Mouse (Mus musculus): ENCODE measurements around the gene Fkbp15. TPM values are rescaled to one million over a fixed set of nuclear protein-coding genes. Genes with fewer than 3 reads are reported as not detected.

The Fkbp15 gene
- total and polyA plus RNA-seq, 3 experiments = 16.7 to 60.9 (median 60.0) TPM

GRCm38 (mm10) chr4:62374342-62374741 lies 14.0 kb upstream of the Fkbp15 start:
- DNase-seq (ENCODE audit: low spot score) (peak; percentile 27), ATAC-seq (ENCODE audit: extremely low read depth, insufficient number of reproducible peaks, low FRiP score, poor library complexity, severe bottlenecking) (peak; percentile 74)
- peaks cover 31% of the 10 kb centered on the region for H3K36me3 ChIP-seq (replicated peaks)
- peaks cover 76% of the 10 kb centered on the region for H3K4me1 ChIP-seq (ENCODE audit: insufficient read depth, low read depth, low read length)
- H3K4me3 ChIP-seq (ENCODE audit: low read depth, low read length) = no peak overlapping the region; the same call in 1 of the 2 replicates
- TF ChIP-seq CTCF (IDR thresholded peaks at IDR 0.05; ENCODE audit: low read depth, low read length) = no peak
- TF ChIP-seq POLR2AphosphoS5 (IDR thresholded peaks at IDR 0.05; ENCODE audit: insufficient replicate concordance, low read depth, low read length) = no peak
- no peak for TF ChIP-seq TAL1 (conservative IDR thresholded peaks at IDR 0.05; ENCODE audit: low read depth, low read length)
- no peak for TF ChIP-seq GATA1 (IDR thresholded peaks at IDR 0.05; ENCODE audit: borderline replicate concordance, low read length)
- TF ChIP-seq GATA2 (IDR thresholded peaks at IDR 0.05; ENCODE audit: borderline replicate concordance, low read depth, low read length) = no peak
- no peaks in the 10 kb centered on the region for H3K27me3 ChIP-seq (ENCODE audit: insufficient read depth, low read length)
- H3K9me3 ChIP-seq (replicated peaks) = no peaks in the 10 kb centered on the region

- TF ChIP-seq GATA1 (IDR thresholded peaks at IDR 0.05; ENCODE audit: borderline replicate concordance, low read length) (no peak), TAL1 (conservative IDR thresholded peaks at IDR 0.05; ENCODE audit: low read depth, low read length) (no peak), CTCF (IDR thresholded peaks at IDR 0.05; ENCODE audit: low read depth, low read length) (no peak), POLR2AphosphoS5 (IDR thresholded peaks at IDR 0.05; ENCODE audit: insufficient replicate concordance, low read depth, low read length) (no peak), GATA2 (IDR thresholded peaks at IDR 0.05; ENCODE audit: borderline replicate concordance, low read depth, low read length) (no peak)
- no peak for ATAC-seq (ENCODE audit: extremely low read depth, insufficient number of reproducible peaks, low FRiP score, poor library complexity, severe bottlenecking)
- Histone ChIP-seq H3K4me1 (ENCODE audit: insufficient read depth, low read depth, low read length) (peaks cover 80% of the 10 kb centered on the region), H3K27me3 (ENCODE audit: insufficient read depth, low read length) (no peaks in the 10 kb centered on the region), H3K9me3 (replicated peaks) (no peaks in the 10 kb centered on the region), H3K36me3 (replicated peaks) (peaks cover 27% of the 10 kb centered on the region), H3K4me3 (ENCODE audit: low read depth, low read length) (peak overlapping the region; percentile 54; the same call in 1 of the 2 replicates)
- DNase-seq (ENCODE audit: low spot score) = no peak
These were observed 13.3 kb upstream of the Fkbp15 start for GRCm38 (mm10) chr4:62373668-62374067.

DNA sequence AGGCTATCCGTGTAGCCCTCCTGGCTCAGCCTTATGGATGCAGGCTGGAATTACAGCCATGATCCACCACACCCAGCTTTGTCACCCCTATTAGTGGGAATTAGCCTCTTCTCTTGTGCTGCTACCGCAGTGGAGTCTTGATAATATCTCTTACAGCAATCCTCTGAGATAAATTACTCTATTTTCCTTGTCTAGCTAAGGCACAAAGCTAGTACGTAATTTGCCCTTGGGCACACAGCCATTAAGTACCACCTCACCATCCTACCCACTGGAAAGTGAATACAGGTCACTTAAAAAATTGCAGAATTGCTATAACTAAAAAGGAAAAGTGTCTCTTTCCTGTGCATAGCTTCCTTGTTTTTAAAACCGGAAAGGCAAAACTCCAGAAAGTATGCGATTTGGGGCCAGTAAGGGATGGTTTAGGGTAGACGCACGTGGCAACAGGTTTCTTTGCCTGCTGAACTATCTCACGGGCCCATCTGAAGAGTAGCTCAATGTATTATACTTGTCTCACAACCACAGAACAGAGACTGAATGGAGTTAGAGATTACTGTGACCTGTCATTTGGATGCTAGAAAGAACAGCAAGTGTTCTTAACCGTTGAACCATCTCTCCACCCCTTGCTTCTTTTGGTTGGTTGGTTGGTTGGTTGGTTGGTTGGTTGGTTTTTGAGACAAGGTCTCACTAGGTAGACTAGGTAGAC lies 12.6 kb upstream of the Fkbp15 start:
- peaks cover 80% of the 10 kb centered on the region for H3K4me1 ChIP-seq (ENCODE audit: insufficient read depth, low read depth, low read length)
- ATAC-seq (ENCODE audit: extremely low read depth, insufficient number of reproducible peaks, low FRiP score, poor library complexity, severe bottlenecking) (peak; percentile 43), DNase-seq (ENCODE audit: low spot score) (no peak)
- no peak overlapping the region; the same call in 1 of the 2 replicates for H3K4me3 ChIP-seq (ENCODE audit: low read depth, low read length)
- H3K36me3 ChIP-seq (replicated peaks) = peaks cover 26% of the 10 kb centered on the region
- H3K27me3 ChIP-seq (ENCODE audit: insufficient read depth, low read length) = no peaks in the 10 kb centered on the region
- TF ChIP-seq POLR2AphosphoS5 (IDR thresholded peaks at IDR 0.05; ENCODE audit: insufficient replicate concordance, low read depth, low read length) (no peak), TAL1 (conservative IDR thresholded peaks at IDR 0.05; ENCODE audit: low read depth, low read length) (0 out of 2 replicates have a peak, but pooled peaks have one; percentile 15)
- H3K9me3 ChIP-seq (replicated peaks) = no peaks in the 10 kb centered on the region

DNA sequence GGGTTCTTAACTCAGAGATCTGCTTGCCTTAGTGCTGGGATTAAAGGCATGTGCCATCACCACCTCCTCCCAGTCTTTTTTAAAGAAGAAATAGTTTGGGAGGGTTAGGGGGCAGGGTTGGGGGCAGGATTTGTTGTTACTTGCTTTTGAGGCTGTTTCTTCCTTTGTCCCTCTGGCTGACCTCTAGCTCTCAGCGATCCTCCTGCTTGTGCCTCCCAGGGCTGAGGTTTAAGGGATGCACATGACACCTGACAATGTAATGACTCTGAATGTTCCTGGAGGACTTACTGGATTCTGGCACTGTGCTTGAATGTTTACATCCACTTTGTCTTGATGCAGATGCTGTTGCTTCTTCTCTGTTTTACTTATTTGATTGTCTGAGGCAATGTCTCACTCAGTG lies 12.1 kb upstream of the Fkbp15 start:
- Histone ChIP-seq H3K4me1 (ENCODE audit: insufficient read depth, low read depth, low read length) (peaks cover 85% of the 10 kb centered on the region), H3K36me3 (replicated peaks) (peaks cover 31% of the 10 kb centered on the region), H3K9me3 (replicated peaks) (no peaks in the 10 kb centered on the region), H3K4me3 (ENCODE audit: low read depth, low read length) (no peak overlapping the region; the same call in 1 of the 2 replicates), H3K27me3 (ENCODE audit: insufficient read depth, low read length) (no peaks in the 10 kb centered on the region)
- ATAC-seq (ENCODE audit: extremely low read depth, insufficient number of reproducible peaks, low FRiP score, poor library complexity, severe bottlenecking) = no peak
- no peak for DNase-seq (ENCODE audit: low spot score)
- TF ChIP-seq TAL1 (conservative IDR thresholded peaks at IDR 0.05; ENCODE audit: low read depth, low read length) = no peak
- TF ChIP-seq GATA1 (IDR thresholded peaks at IDR 0.05; ENCODE audit: borderline replicate concordance, low read length) = no peak
- no peak for TF ChIP-seq CTCF (IDR thresholded peaks at IDR 0.05; ENCODE audit: low read depth, low read length)

- Histone ChIP-seq H3K9me3 (replicated peaks) (no peaks in the 10 kb centered on the region), H3K36me3 (replicated peaks) (peaks cover 34% of the 10 kb centered on the region), H3K27me3 (ENCODE audit: insufficient read depth, low read length) (no peaks in the 10 kb centered on the region), H3K4me1 (ENCODE audit: insufficient read depth, low read depth, low read length) (peaks cover 86% of the 10 kb centered on the region), H3K4me3 (ENCODE audit: low read depth, low read length) (no peak overlapping the region)
- DNase-seq (ENCODE audit: low spot score) = no peak
- TF ChIP-seq GATA1 (IDR thresholded peaks at IDR 0.05; ENCODE audit: borderline replicate concordance, low read length) = no peak
- TF ChIP-seq TAL1 (conservative IDR thresholded peaks at IDR 0.05; ENCODE audit: low read depth, low read length) = no peak
- no peak for TF ChIP-seq GATA2 (IDR thresholded peaks at IDR 0.05; ENCODE audit: borderline replicate concordance, low read depth, low read length)
- TF ChIP-seq CTCF (IDR thresholded peaks at IDR 0.05; ENCODE audit: low read depth, low read length) = no peak
- no peak for TF ChIP-seq POLR2AphosphoS5 (IDR thresholded peaks at IDR 0.05; ENCODE audit: insufficient replicate concordance, low read depth, low read length)
- ATAC-seq (ENCODE audit: extremely low read depth, insufficient number of reproducible peaks, low FRiP score, poor library complexity, severe bottlenecking) = no peak
These were observed 8.7 kb upstream of the Fkbp15 start for GRCm38 (mm10) chr4:62369091-62369490.

GRCm38 (mm10) chr4:62367586-62367985 lies 7.2 kb upstream of the Fkbp15 start:
- no peak for DNase-seq (ENCODE audit: low spot score)
- Histone ChIP-seq H3K4me3 (ENCODE audit: low read depth, low read length) (no peak overlapping the region), H3K9me3 (replicated peaks) (no peaks in the 10 kb centered on the region), H3K27me3 (ENCODE audit: insufficient read depth, low read length) (no peaks in the 10 kb centered on the region), H3K4me1 (ENCODE audit: insufficient read depth, low read depth, low read length) (peaks cover 75% of the 10 kb centered on the region), H3K36me3 (replicated peaks) (peaks cover 32% of the 10 kb centered on the region)
- TF ChIP-seq GATA2 (IDR thresholded peaks at IDR 0.05; ENCODE audit: borderline replicate concordance, low read depth, low read length) = no peak
- TF ChIP-seq TAL1 (conservative IDR thresholded peaks at IDR 0.05; ENCODE audit: low read depth, low read length) = no peak
- no peak for TF ChIP-seq GATA1 (IDR thresholded peaks at IDR 0.05; ENCODE audit: borderline replicate concordance, low read length)
- no peak for TF ChIP-seq POLR2AphosphoS5 (IDR thresholded peaks at IDR 0.05; ENCODE audit: insufficient replicate concordance, low read depth, low read length)
- no peak for TF ChIP-seq CTCF (IDR thresholded peaks at IDR 0.05; ENCODE audit: low read depth, low read length)
- ATAC-seq (ENCODE audit: extremely low read depth, insufficient number of reproducible peaks, low FRiP score, poor library complexity, severe bottlenecking) = no peak
